Mouse (Mus musculus) right cerebral cortex, postnatal 10 days (tissue): ENCODE data around the gene Parm1.

ENCODE experiments used
- DNase-seq, 2 experiments: peaks; one replicate each; pipeline ENCODE4 v3.0.0; 2021; ENCODE audit warnings: low spot score in 2 of 2

The Parm1 gene

DNA sequence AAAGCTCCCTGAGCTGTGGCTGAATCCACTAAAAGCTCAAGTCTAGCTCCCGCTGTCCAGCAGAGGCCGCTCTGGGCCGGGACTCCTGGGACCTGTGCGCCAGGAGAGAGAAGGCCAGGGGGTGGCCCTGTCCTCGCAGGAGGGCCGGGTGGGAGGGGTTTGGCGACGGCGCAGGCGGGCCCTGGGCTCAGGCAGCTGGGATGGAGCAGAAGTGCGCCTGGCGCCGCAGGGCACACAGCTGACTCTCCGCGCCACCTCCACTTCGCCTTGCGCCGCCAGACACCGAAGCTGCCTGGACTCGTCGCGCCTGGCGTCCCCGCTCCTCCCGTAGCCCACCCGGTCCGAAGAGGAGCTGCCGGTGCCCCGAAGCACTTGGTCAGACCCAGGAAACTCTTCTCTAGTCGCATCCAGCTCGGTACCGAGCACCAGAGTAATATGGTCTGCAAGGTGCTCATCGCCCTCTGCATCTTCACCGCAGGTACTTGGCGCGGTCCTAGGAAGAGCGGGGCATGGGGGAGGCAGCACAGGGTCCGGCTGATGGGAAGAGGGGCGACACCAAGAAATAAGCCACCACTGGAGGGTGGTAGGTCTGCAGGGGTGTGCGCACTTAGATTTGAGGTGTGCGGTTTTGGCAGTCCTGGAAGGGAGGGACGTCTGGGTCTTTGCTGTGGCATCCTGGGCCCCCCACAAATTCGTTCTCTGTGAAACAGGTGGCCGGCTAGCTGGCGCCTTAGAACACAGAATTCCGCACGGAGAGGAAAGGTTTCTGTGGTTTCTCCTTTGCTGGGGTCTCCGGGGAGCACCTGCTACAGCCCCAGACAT is at the start of gene Parm1:
Parm1 (plus strand) TSS at position 136 of the 822 bp plus-strand sequence.
- peak; percentile 85 to 88 for DNase-seq

DNA sequence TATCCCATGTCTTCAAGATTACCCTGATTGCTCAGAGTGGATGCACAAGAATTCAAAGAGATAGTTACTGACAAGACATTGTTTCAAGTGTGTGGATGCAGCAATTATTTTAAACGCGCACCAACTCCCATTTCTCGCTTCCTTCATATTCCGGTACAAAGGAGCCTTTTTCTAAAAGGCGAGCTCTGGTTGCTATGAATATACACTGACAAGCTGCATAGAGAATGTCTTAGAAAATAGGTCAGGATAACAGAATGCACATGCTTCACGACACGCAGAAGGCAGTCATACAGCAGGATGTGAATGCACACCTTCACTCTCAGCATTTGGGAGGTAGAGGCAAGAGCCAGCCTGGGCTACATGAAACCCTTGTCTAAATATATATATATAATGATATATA is 42.2 kb upstream of the Parm1 start:
- peak in 1 of 2 experiments; percentile 31 for DNase-seq

DNA sequence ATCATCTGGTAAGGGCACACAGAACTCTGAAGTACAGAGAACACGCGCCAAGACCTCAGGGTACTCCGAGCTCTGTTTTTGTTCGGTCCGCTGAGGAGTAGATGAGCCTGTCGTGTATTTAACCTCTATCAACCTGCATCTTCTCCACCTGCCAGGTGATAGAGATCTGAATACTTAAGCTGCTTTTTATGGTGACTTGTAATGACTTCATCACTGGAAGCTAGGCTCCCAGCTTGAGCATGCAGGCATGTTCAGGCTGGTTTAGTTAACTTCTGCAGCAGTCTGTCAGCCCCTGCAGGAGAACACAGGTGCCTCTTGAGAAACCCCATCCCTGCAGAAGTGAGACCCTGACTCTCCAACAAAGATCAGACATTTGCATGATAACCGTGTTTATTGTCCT is 40.6 kb upstream of the Parm1 start:
- no peak for DNase-seq

DNA sequence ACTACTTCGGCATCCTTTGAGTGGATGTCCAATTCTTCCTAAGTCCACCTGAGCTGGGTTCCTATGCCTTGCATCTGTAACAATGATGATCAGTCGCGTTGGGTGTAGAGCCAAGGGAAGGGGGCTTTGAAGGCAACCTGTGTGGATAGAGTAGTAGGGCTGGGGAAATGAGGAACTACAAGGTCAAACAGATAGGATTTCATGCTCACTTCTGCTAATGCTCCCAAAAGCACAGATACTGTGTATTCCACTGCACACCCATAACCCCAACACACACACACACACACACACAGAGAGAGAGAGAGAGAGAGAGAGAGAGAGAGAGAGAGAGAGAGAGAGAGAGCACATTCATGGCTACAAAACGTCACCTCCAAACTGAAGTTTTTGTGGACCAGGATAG is 38.7 kb upstream of the Parm1 start:
- no peak for DNase-seq

DNA sequence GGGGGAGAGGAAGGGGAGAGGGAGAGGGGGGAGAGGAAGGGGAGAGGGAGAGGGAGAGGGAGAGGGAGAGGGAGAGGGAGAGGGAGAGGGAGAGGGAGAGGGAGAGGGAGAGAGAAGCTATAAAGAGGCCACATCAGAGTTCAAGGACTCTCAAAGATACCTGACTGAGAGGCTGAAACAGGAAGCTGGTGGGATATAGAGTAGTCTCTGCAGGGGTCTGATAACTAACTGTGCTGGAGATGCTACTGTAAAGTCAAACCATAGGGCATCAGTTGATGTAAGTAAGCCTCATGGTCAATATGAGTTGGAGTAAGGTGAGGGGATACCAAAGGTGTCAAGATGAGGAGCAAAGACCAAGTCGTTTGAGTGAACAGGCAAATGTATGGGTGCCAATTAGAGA is 37.3 kb upstream of the Parm1 start:
- no peak for DNase-seq

DNA sequence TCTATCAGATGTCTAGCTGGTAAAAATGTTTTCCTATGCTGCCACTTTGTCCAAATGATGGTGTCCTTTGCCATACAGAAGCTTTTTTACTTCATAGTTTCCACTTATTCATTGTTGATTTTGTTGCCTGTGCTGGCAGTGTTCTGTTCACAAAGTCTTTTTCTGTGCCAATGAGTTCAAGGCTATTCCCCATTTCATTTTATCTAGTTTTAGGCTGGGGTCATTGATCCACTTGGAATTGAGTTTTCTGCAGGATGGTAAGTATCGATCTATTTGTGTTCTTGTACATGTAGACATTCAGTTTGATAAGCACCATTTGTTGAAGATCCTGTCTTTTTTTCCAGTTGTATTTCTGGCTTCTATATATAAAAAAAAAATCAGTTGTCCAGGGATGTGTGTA is 33.1 kb upstream of the Parm1 start:
- no peak for DNase-seq

DNA sequence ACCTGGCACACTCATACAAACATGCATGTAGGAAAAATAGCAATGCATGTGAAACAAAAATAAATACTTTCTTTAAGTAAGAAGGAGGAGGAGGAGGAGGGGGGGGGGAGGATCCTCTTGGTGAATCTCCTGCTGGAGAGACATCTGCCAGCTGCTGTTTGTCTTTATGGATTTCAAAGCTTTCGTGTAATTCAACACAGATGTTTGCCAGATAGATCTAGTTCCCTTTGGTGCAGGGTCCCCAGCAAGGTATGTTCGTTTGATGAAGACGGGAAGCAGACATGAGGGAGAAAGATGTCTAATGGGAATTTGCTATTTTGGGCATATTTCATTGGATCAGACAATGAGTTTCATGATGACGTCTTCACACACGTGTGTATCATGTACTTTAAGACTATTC is 23.0 kb upstream of the Parm1 start:
- no peak for DNase-seq

DNA sequence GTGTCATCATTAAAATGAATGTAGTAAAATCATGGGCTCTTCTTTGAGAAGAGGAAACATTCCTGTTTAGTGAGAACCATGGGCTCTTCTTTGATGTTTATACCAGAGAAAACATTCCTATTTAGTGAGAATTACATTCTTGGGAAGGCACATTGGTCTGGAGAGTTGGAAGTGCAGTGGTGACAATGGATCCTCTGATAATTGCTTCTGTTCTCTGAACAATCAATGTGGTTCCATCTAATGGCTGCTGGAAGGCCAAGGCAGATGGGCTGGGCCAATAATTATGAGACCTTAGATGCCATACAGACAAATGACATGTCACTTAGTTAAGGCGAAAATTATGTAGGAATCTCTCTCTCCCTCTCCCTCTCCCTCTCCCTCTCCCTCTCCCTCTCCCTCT is 16.1 kb upstream of the Parm1 start:
- no peak for DNase-seq

DNA sequence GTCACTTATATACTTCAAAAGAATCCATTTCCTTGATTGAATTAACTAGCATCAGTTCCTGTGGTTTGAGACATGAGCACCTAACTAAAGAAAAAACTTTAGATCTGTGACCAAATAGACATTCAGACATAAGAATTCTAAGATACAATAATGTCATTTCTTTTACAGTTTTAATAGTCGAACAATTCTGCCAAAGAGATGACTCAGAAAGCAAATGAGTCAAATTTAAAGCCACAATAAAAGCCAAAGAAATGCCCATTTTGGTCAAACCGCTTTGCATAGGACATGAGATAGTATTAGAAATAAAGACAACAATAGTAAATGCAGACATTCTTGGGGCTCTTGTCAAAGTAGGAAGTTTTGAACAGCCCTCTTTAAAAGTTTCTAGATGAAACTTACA is 15.0 kb upstream of the Parm1 start:
- no peak for DNase-seq

DNA sequence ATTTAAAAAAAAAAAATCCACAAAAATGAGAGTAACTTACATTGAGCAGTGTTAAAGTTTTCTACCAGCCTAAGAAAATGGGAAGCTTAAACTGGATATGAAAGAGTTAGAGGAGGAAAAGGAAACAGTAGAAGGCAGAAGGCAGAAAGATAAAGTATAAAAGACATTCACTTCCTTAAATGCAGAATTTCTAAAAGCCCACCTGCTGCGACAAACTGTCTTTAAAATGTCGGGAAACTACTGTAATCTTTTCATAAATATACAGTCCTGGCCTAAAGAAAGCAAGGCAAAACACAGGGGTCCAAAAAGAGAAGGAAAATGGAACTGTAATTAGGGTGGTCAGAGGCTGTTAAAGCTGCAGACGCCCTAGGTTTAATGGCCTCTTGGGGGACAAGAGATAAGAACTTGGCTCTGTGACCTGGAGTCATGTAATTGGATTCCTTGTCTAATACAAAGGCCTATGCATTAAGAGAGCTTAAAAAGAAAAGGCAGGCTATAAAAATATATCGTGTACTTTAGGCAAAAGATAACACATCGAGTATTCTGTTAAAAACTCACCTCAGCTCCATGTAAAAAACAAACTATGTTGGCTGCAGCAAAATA is 13.0 kb upstream of the Parm1 start:
- DNase-seq: no peak

DNA sequence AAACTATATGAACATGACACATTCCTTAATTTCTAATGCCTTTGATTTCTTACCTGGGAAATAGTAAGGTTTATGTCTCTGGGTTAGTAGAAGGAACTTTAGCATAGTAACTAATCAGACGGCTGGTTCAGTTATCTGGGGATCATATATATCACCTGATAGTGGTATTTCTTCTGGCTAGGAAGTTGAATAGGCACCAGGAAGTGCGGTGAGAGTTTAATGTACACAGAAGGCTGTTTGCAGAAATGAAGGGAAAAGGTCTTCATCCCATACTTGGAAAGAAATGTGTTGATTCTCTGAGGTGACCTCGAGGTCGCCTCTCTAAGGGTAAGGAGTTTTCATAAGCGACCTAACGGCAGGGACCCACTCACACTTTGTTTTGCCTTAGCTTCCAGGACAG is 338 bp upstream of the Parm1 start:
- DNase-seq: no peak

DNA sequence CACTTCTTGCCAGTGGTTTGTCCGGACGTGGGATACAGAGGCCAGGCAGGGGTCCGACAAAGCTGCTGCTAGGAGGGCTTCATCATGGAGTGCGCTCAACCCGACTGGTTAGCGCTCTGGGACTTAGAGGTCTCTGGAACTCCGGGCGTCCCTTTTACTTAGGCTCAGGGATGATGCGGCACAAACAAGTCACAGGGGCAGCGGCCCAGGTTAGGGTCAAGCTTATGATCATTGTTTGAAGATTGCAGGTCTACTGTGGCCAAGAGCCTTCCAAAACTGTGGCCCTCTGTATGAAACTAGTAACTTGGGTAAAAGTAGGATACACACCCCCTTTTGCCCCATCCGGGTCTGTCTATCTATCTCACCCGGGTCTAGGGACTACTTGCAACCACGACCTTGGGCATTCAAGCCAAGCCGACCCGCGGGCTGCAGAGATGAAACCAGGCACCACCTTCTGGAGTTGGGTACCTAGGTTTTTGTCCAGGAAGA is 931 bp downstream of the Parm1 start:
- no peak for DNase-seq

DNA sequence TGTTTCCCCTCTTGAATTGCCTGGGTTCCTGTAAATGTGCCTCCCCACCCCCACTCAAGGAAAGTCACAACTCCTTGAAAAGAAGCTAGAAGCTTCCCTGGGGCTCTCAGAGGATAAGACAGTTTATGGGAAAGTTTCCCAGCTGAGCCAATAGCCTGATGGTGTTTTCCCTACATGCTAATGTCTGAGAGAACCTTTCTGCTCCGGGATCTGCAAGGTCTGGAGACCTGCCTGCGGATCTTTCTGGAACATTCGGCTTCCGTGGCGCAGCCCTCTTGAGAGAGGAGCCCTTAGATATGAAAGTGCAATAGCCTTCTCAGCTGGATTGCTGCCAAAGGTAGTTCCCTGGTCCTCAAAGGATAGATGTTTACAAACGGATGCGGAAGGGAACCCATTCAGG is 1.5 kb downstream of the Parm1 start:
- DNase-seq: peak in 1 of 2 experiments; percentile 30

DNA sequence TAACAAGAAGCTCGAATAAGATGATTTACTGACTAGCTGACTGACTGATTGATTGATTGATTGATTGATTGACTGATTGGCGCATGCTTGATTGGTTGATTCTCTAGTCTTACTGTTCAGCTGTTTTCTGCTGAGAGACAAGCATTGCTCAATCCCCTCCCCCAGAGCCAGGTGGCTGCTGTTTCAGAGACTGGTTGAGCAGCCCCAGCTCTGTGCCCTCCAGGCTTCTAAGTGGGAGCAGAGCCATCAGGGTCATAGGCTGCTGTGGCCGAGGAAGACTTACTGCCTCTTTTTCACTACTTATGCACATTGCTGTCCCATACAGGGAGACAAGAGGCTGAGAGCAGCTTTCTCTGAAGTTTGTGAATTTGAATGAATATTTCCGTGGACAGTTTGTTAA is 2.1 kb downstream of the Parm1 start:
- peak in 1 of 2 experiments; percentile 29 for DNase-seq

DNA sequence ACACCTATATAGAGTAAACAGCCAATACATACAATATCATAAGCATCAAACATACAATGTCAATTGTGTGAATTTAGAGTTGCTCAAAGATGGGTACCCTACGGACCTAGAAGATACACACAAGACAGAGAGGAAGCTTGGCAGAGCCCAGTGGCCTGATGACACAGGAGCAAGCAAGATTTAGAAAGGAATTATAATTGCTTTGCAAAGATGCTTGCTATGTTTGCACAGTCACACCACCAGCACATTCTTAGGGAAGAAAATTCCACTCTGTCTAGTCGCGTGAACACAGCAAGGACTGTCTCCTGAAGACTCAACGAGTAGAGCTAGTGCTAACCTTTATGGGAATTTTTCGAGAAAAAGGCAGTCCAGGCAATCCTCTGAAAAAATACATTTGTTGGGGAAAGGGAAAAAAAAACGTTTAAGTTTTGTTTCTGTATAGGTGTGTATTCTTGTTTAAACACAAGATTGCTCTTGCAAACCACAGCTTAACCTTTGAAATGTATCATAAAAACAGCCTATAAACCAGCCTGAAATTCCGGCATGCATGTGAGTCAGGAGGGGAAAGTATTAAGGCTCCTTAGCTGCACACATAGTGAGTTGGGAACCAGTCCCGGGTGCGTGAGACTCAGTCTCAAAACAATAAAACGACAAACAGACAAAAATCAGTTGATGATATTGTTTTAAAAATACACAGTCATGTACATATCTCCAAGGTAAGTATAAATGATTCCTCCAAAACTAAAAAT is 15.5 kb downstream of the Parm1 start:
- no peak for DNase-seq

DNA sequence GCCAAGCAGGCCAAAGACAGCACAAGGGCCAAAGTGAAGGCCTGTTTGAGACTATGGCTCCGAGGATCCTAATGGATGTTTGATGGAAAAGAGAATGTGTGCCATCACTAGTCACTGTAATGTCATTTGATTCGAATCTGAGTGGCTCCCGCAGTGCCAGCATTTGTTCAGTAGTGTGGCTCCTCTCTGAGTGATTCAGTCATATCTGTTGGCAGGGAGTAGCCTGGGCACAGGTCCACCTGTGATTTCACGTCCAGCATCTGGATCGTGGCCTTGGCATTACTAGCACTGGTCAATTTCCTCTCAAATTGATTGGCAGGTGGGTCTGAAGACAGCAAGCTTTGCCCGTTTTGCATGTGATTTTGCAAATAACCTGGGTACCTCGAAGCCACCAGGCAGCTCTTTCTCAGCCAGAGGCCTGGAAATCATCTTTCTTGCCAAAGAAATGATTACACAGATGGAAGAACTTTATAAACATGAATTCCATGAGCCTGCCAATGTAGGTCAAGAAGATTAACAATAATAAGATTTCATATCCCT is 41.7 kb downstream of the Parm1 start:
- peak in 1 of 2 experiments; percentile 23 for DNase-seq

DNA sequence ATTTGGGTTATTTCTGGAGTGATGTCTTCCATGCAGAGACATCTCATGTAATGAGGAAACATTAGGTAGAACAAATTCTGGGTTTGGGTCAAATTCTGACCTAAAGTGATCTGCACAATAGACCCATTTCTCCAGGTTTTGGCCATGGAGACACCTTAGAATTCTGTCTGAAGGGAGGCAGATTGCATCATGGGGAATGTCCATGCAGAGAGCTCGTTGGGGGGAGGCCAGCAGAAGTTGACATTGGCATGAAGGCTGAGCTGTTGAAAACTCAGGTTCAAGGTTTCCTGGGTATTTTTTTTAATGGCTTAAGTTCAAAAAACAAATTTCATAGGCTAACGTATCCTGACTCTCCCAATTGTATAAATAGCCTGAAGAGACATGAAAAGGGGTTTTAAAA is 42.3 kb downstream of the Parm1 start:
- DNase-seq: no peak

DNA sequence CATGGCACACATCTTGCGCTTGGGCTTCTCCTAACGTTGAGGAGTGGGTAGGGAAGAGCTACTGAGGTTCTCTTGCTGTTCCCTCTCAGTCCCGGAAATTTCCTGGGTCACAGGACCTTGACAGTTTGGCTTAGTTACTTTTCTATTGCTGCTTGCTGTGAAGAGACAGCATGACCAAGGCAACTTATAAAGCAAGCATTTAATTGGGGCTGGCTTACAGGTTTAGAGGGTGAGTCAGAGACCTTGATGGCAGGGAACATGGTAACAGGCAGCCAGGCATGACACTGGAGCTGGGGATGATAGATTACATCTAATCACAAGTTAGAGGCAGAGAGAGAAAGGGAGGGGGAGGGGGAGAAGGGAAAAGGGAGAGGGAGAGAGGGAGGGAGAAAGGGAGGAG is 44.0 kb downstream of the Parm1 start:
- DNase-seq: no peak

DNA sequence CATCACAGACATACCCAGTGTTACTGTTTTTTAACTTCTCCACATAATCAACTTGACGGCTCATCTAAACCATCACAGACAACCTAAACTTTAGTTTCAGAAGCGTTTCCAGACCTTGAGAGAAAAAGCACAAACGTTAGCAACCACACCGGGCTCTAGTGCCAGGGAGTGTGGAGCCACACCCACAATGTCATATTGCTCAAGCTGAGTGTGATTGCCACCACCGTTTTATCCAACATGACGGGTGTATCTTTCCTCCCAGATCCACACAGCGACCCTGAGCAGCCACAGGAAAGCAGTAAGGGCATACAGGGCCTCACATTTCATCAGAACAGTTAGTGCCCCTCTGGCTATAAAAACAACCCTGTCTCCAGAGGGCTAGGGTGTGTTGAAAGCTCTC is 45.1 kb downstream of the Parm1 start:
- DNase-seq: no peak

DNA sequence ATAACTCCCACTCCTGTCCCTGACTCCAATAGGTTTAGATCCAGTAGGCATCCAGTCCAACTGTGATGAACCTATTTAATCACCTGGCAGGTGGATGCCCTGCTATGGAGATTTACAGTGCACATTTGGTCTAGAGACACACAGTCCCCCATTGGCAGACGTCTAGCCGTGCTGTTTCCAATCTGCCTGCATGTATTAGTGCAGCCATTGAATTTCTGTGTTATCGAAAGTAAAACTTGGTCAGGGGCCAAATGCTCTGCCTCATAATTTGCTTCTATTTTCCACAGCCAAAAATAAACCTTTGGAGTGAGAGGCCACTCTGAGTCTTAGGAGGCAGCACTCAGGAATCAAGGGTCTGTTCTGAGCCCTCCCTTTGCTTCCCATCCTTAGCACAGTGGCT is 46.6 kb downstream of the Parm1 start:
- DNase-seq: no peak

DNA sequence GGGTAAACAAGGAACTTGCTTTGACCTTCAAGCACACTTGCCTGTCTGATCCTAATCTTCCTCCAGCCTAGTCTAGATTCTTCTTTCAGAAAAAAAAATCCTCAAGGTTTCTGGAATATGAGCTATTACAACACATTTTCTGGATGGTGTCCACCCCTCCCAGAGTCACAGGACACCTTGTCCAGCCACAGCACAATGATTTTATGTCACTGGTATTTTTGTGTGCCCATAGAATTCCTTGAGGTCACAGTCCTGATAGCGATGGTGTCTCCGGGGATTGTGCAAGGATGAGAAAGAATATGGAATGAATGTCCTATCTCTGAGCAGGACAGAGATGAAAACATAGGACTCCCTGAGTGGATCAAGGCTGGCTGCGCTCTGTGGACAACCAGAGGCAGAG is 48.0 kb downstream of the Parm1 start:
- no peak for DNase-seq

DNA sequence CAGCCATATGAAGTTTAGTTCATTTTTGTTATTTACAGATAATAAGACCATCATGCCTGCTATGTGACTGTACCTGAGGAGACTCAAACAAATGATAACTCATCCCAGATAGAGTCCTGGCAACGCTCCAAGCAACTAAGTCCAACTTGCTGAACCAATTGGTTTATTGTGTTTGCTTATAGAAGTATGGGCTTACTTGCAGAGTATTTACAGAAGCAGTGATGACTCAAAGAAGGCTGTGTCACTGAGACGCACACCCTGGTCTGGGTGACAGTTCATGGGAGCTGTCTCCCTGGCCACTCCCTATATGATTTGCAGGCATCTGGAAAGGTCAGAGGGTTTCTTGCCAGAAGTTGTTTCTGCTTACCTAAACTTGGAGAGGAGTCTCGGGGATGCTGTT is 49.2 kb downstream of the Parm1 start:
- DNase-seq: no peak
